Mouse (Mus musculus) liver, embryonic 14.5 days (tissue): ENCODE measurements around the gene Ppard. TPM values are rescaled to one million over a fixed set of nuclear protein-coding genes. Genes with fewer than 3 reads are reported as not detected.

Experiments
- ATAC-seq: fragments of 200-750 bp; cut with Nextera tagmentation; 2 replicates; pipeline ENCODE4 v1.8.0; 2017; ENCODE audit warnings: moderate number of reproducible peaks, mild to moderate bottlenecking, moderate library complexity; ENCODE audit not compliant: insufficient read depth
- DNase-seq, 3 experiments: peaks; one replicate each; pipeline ENCODE4 v3.0.0-alpha.2; 2012 to 2013; ENCODE audit warnings: low read depth in 3 of 3, low spot score in 3 of 3
- H3K27ac ChIP-seq: fragments of 300-500 bp; sonication (generic); 2 replicates; pipeline ENCODE4 v1.5.1; 2014; ENCODE audit warnings: moderate library complexity, mild to moderate bottlenecking, control low read depth, inconsistent platforms
- H3K27me3 ChIP-seq: fragments of 300-500 bp; sonication (generic); 2 replicates; pipeline ENCODE4 v1.6.1; 2014; ENCODE audit warnings: mild to moderate bottlenecking, low read length, moderate library complexity; ENCODE audit not compliant: control insufficient read depth, insufficient read depth
- H3K36me3 ChIP-seq: fragments of 300-500 bp; sonication (generic); replicated peaks from 2 replicates; pipeline ENCODE4 v1.6.1; 2014; ENCODE audit warnings: low read depth; ENCODE audit not compliant: control insufficient read depth, insufficient read depth
- H3K4me1 ChIP-seq, 2 experiments: fragments of 200-500 bp in 1 of 2; fragments of 300-500 bp in 1 of 2; sonication (generic) in 1 of 2; replicated peaks; 2 replicates each; pipeline ENCODE4 v1.6.1; 2012 to 2014; ENCODE audit warnings: antibody characterized with exemption in 1 of 2, inconsistent platforms in 1 of 2, low read length in 1 of 2; ENCODE audit not compliant: control insufficient read depth in 2 of 2, insufficient read depth in 2 of 2
- H3K4me2 ChIP-seq: fragments of 300-500 bp; sonication (generic); 2 replicates; pipeline ENCODE4 v1.6.1; 2014; ENCODE audit warnings: low read depth, mild to moderate bottlenecking, control low read depth, moderate library complexity
- H3K4me3 ChIP-seq, 2 experiments: fragments of 200-500 bp in 1 of 2; fragments of 300-500 bp in 1 of 2; sonication (generic) in 1 of 2; 2 replicates each; pipeline ENCODE4 v1.5.1; 2012 to 2014; ENCODE audit warnings: low read depth in 2 of 2, low read length in 2 of 2, mild to moderate bottlenecking in 2 of 2, control low read depth in 1 of 2, inconsistent platforms in 1 of 2, moderate library complexity in 1 of 2; ENCODE audit not compliant: insufficient read depth in 1 of 2
- H3K9ac ChIP-seq: fragments of 300-500 bp; sonication (generic); replicated peaks from 2 replicates; pipeline ENCODE4 v1.6.1; 2014; ENCODE audit warnings: mild to moderate bottlenecking, control low read depth, moderate library complexity
- H3K9me3 ChIP-seq: fragments of 300-500 bp; sonication (generic); 2 replicates; pipeline ENCODE4 v1.6.1; 2016; ENCODE audit warnings: low read length, mixed read lengths; ENCODE audit not compliant: control insufficient read depth
- CTCF ChIP-seq: IDR thresholded peaks from 2 replicates; pipeline ENCODE4 v1.5.1; 2016; ENCODE audit warnings: antibody characterized with exemption, low read depth, control low read depth
- EP300 ChIP-seq: IDR thresholded peaks from 2 replicates; pipeline ENCODE4 v1.6.1; 2016; ENCODE audit warnings: antibody characterized with exemption, low read depth
- WGBS: fragments of 180-500 bp; shearing (Covaris S2); extraction: QIAGEN DNeasy Blood & Tissue Kit; methylation state at CpG from one replicate; pipeline ENCODE4 v1.1.7; 2014; ENCODE audit not compliant: insufficient replicate concordance; 5-methylcytosine and 5-hydroxymethylcytosine counted together
- polyA plus RNA-seq, 2 experiments: library from polyadenylated mRNA; depleted of rRNA in 1 of 2; stranded (reverse) in 1 of 2; unstranded in 1 of 2; fragments of >200 nt; fragmentation: Nextera tagmentation in 1 of 2; extraction: Ambion mirVana in 1 of 2; gene quantifications; 2 replicates each; pipeline versions ENCODE4 v1.2.1 to v1.2.3; 2012 to 2014

The Ppard gene
- polyA plus RNA-seq, 2 experiments = 0.76 to 5.6 TPM

GRCm38 (mm10) chr17:28280423-28280800 is 47.9 kb downstream of the Ppard start:
- H3K27me3 ChIP-seq = no peaks in the 10 kb centered on the region
- H3K9me3 ChIP-seq = no peaks in the 10 kb centered on the region
- no peak overlapping the region for H3K4me3 ChIP-seq
- no peak overlapping the region for H3K4me2 ChIP-seq
- 69% methylated on average over 7 of the region's 7 CpGs for WGBS
- DNase-seq = no peak
- H3K27ac ChIP-seq = no peak overlapping the region
- no peaks in the 10 kb centered on the region for H3K36me3 ChIP-seq
- TF ChIP-seq EP300 (no peak), CTCF (no peak)
- H3K4me1 ChIP-seq = peaks cover 4 to 16% of the 10 kb centered on the region in 2 experiments; a peak in 3 of 4 replicates
- no peak for ATAC-seq
- no peak overlapping the region for H3K9ac ChIP-seq

DNA sequence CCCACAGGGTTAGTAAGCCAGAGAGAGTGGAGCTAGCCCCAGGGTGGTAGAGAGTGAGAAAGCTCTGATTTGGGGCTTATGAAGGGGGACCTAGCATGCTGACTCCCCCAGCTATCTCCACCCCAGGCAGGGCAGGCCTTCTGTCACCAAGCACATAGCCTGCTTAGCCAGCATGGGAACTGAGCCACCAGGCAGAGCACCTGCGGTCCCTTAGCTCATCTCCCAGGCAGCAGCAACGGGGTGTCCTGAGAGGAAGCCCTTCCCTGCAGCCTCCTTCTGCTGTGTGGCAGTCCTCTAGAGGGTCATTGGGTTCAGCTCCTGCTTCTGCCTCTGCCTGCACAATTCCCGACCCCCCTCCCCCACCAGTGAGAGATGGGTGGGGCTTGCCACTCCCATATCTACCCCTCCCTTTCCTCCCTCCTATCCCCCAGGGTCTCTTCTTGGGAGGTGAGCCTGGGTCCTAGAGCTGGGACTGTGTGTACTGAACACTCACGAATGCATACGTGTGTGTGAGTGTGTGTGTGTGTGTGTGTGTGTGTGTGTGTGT is 48.4 kb downstream of the Ppard start:
- no peaks in the 10 kb centered on the region for H3K27me3 ChIP-seq
- H3K4me3 ChIP-seq = no peak overlapping the region
- no peaks in the 10 kb centered on the region for H3K36me3 ChIP-seq
- ATAC-seq = no peak
- TF ChIP-seq CTCF (no peak), EP300 (no peak)
- H3K4me2 ChIP-seq = no peak overlapping the region
- peaks cover 4 to 16% of the 10 kb centered on the region in 2 experiments; a peak in 3 of 4 replicates for H3K4me1 ChIP-seq
- DNase-seq = no peak
- H3K9me3 ChIP-seq = no peaks in the 10 kb centered on the region
- 41% methylated on average over 5 of the region's 5 CpGs for whole genome bisulfite sequencing
- no peak overlapping the region for H3K9ac ChIP-seq
- no peak overlapping the region for H3K27ac ChIP-seq

DNA sequence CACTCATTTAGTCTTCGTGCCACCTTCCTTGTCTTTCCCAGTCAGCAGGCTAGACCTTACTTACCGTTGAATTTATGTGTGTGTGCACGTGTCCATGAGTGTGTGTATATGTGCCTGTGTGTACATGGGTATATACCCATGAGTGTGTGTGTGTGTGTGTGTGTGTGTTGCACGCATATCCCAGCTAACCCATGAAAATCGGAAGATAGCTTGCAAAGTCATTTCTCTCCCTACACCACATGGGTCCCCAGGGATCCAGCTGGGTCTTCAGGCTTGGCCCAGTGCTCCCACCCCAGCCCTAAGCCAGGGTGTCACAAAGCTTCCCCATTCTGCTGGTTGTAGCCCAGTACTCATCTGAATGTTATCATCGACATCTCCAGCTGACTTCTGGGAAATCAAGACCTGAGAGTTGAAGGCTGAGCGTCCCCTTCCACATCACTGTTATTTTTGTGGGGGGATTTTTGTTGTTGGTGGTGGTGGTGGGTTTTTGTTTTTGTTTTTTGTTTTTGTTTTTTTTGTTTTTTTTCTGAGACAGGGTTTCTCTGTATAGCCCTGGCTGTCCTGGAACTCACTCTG is 49.5 kb downstream of the Ppard start:
- Histone ChIP-seq H3K4me2 (no peak overlapping the region), H3K4me3 (no peak overlapping the region), H3K36me3 (no peaks in the 10 kb centered on the region), H3K9me3 (no peaks in the 10 kb centered on the region), H3K4me1 (peaks cover 4 to 16% of the 10 kb centered on the region in 2 experiments; a peak in 3 of 4 replicates), H3K9ac (no peak overlapping the region), H3K27me3 (no peaks in the 10 kb centered on the region), H3K27ac (no peak overlapping the region)
- no peak for DNase-seq
- WGBS = 62% methylated on average over 7 of the region's 7 CpGs
- ATAC-seq = no peak
- TF ChIP-seq EP300 = no peak
- TF ChIP-seq CTCF = no peak

- DNase-seq = no peak
- H3K4me2 ChIP-seq = no peak overlapping the region
- no peaks in the 10 kb centered on the region for H3K27me3 ChIP-seq
- WGBS = 70% methylated on average over 10 of the region's 10 CpGs
- ATAC-seq = no peak
- no peak for TF ChIP-seq EP300
- TF ChIP-seq CTCF = no peak
- H3K36me3 ChIP-seq = no peaks in the 10 kb centered on the region
- peaks cover 0 to 10% of the 10 kb centered on the region in 2 experiments; a peak in 2 of 4 replicates for H3K4me1 ChIP-seq
- H3K4me3 ChIP-seq = no peak overlapping the region
- no peak overlapping the region for H3K9ac ChIP-seq
- H3K9me3 ChIP-seq = no peaks in the 10 kb centered on the region
- H3K27ac ChIP-seq = no peak overlapping the region
Observed at GRCm38 (mm10) chr17:28283199-28283598, 50.7 kb downstream of the Ppard start.

DNA sequence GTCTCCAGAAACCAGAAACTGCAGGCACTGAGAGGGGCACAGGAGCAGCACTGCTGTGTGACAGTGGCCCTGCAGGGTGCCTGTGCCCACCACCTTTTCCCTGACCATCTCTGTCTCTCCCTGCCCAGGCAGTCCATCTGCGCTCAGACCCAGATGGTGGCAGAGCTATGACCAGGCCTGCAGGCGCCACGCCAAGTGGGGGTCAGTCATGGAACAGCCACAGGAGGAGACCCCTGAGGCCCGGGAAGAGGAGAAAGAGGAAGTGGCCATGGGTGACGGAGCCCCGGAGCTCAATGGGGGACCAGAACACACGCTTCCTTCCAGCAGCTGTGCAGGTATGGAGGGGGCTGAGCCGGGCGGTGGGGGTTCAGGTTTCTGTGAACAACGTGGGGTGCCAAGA is 53.6 kb downstream of the Ppard start:
- WGBS = 55% methylated on average over 10 of the region's 10 CpGs
- H3K4me1 ChIP-seq = peaks cover 0 to 7% of the 10 kb centered on the region in 2 experiments; a peak in 3 of 4 replicates

More for the DNA sequence above, 53.6 kb downstream of the Ppard start:
- H3K27me3 ChIP-seq = no peaks in the 10 kb centered on the region
- no peak overlapping the region for H3K4me3 ChIP-seq
- no peaks in the 10 kb centered on the region for H3K36me3 ChIP-seq
- H3K4me2 ChIP-seq = no peak overlapping the region
- no peak for ATAC-seq
- TF ChIP-seq CTCF (no peak), EP300 (no peak)
- DNase-seq = no peak
- H3K9ac ChIP-seq = no peak overlapping the region
- no peaks in the 10 kb centered on the region for H3K9me3 ChIP-seq
- H3K27ac ChIP-seq = no peak overlapping the region
